In genomic region chr6:142757334-142757965, GRCm38 (mm10) we compare ENCODE assay signal across 9 mouse cellular contexts. TPM values are rescaled to one million over a fixed set of nuclear protein-coding genes. Genes with fewer than 3 reads are reported as not detected.
A peak's percentile ranks its signal among the peaks of the same experiment; 100 is the strongest.
DNase-seq lines count a peak whose midpoint lies in the region; ATAC-seq and TF ChIP-seq lines count a peak whose summit lies in the region.
"Had no signal": no experiment of that assay in that cellular context is flagged by ENCODE, and none has a peak within 500 bp of the region (broad histone marks: within the 10 kb centered on the region; RNA-seq: fewer than 3 reads in every experiment).

No protein-coding gene starts in this region.

- H3K4me3 ChIP-seq in embryonic facial prominence, embryonic 12.5 days, result peak overlapping the region; percentile 76
- H3K4me3 ChIP-seq in hindbrain, postnatal 0 days (ENCODE audit: low read length), result peak overlapping the region; percentile 92
- peak overlapping the region; percentile 92 for H3K4me3 ChIP-seq in midbrain, embryonic 10.5 days

- H3K27ac ChIP-seq in embryonic facial prominence, embryonic 12.5 days, result no peak overlapping the region
- peak overlapping the region; percentile 90 for H3K27ac ChIP-seq in hindbrain, postnatal 0 days
- peak overlapping the region; percentile 95 for H3K27ac ChIP-seq in midbrain, embryonic 10.5 days (replicated peaks)

- peak overlapping the region; percentile 80; the same call in 1 of the 2 replicates for H3K9ac ChIP-seq in embryonic facial prominence, embryonic 12.5 days
- H3K9ac ChIP-seq in hindbrain, postnatal 0 days (replicated peaks; ENCODE audit: low read length), result peak overlapping the region; percentile 95

- peak; percentile 34 for DNase-seq in spleen, adult 12 weeks (ENCODE audit: low spot score)
- DNase-seq in spleen, adult 18-20 months, result no peak
- peak; percentile 27 for DNase-seq in hindbrain, postnatal 0 days (ENCODE audit: low spot score)
- DNase-seq in midbrain, embryonic 10.5 days (ENCODE audit: low spot score), result no peak
- no peak for DNase-seq in cerebellum, postnatal 4 days (ENCODE audit: low spot score in 2 of 2)
- DNase-seq in adrenal gland, postnatal 14 days, result no peak
- no peak for DNase-seq in urinary bladder, postnatal 10 days (ENCODE audit: low spot score)

- H3K4me2 ChIP-seq in embryonic facial prominence, embryonic 12.5 days (replicated peaks), result peak overlapping the region; percentile 66
- peak overlapping the region; percentile 91 for H3K4me2 ChIP-seq in hindbrain, postnatal 0 days (ENCODE audit: low read depth, low read length)

- peaks cover 25% of the 10 kb centered on the region; the same call in 1 of the 2 replicates for H3K4me1 ChIP-seq in embryonic facial prominence, embryonic 12.5 days
- no peaks in the 10 kb centered on the region for H3K4me1 ChIP-seq in hindbrain, postnatal 0 days (ENCODE audit: insufficient read depth, low read length)
- peaks cover 32% of the 10 kb centered on the region for H3K4me1 ChIP-seq in midbrain, embryonic 10.5 days

- no peaks in the 10 kb centered on the region for H3K9me3 ChIP-seq in embryonic facial prominence, embryonic 12.5 days
- no peaks in the 10 kb centered on the region for H3K9me3 ChIP-seq in hindbrain, postnatal 0 days (ENCODE audit: low read length)
- H3K9me3 ChIP-seq in midbrain, embryonic 10.5 days (replicated peaks), result no peaks in the 10 kb centered on the region

- 54% methylated on average over 10 of the region's 10 CpGs for WGBS in embryonic facial prominence, embryonic 12.5 days
- 43% methylated on average over 10 of the region's 10 CpGs for WGBS in hindbrain, postnatal 0 days
- 58% methylated on average over 10 of the region's 10 CpGs for WGBS in midbrain, embryonic 10.5 days

- peaks cover 7% of the 10 kb centered on the region; the same call in 1 of the 2 replicates for H3K36me3 ChIP-seq in embryonic facial prominence, embryonic 12.5 days
- H3K36me3 ChIP-seq in hindbrain, postnatal 0 days (ENCODE audit: insufficient read depth, low read length), result peaks cover 12% of the 10 kb centered on the region; the same call in 1 of the 2 replicates
- peaks cover 34% of the 10 kb centered on the region for H3K36me3 ChIP-seq in midbrain, embryonic 10.5 days

- peaks cover 18% of the 10 kb centered on the region for H3K27me3 ChIP-seq in embryonic facial prominence, embryonic 12.5 days
- H3K27me3 ChIP-seq in hindbrain, postnatal 0 days (ENCODE audit: insufficient read depth, low read length), result no peaks in the 10 kb centered on the region
- H3K27me3 ChIP-seq in midbrain, embryonic 10.5 days (ENCODE audit: low read depth, poor library complexity, severe bottlenecking), result peaks cover 34% of the 10 kb centered on the region

- ATAC-seq in embryonic facial prominence, embryonic 12.5 days (ENCODE audit: insufficient number of reproducible peaks, insufficient read depth, low FRiP score, low TSS enrichment), result 0 out of 2 replicates have a peak, but pooled peaks have one; percentile 2
- ATAC-seq in hindbrain, postnatal 0 days, result no peak

- TF ChIP-seq CTCF in hindbrain, postnatal 0 days (IDR thresholded peaks at IDR 0.05; ENCODE audit: low read depth), result no peak

RNA-seq across cellular contexts. Expression of gene Cmas, which starts 1.0 kb away (rescaled TPM):
- 92.4 and 96.0 TPM in 2 replicates for polyA plus RNA-seq in embryonic facial prominence, embryonic 12.5 days (2016; fragmentation: Nextera tagmentation; extraction: Ambion mirVana)
- 59.1 and 70.7 TPM in 2 replicates for total RNA-seq in hindbrain, postnatal 0 days (2014; rRNA removed)
- 168 and 171 TPM in 2 replicates for polyA plus RNA-seq in hindbrain, postnatal 0 days (2015; fragmentation: Nextera tagmentation; extraction: Ambion mirVana)
- polyA plus RNA-seq in midbrain, embryonic 10.5 days (2016; fragmentation: Nextera tagmentation; extraction: Ambion mirVana), result 81.0 and 86.6 TPM in 2 replicates
- total RNA-seq in adrenal gland, postnatal 14 days (2021), result 31.3 and 35.6 TPM in 2 replicates

RNA-seq across cellular contexts. Expression of gene Sult6b2, which starts 46.9 kb away (rescaled TPM):
- not detected in 2 replicates for polyA plus RNA-seq in embryonic facial prominence, embryonic 12.5 days (2016; fragmentation: Nextera tagmentation; extraction: Ambion mirVana)
- not detected in 2 replicates for total RNA-seq in hindbrain, postnatal 0 days (2014; rRNA removed)
- polyA plus RNA-seq in hindbrain, postnatal 0 days (2015; fragmentation: Nextera tagmentation; extraction: Ambion mirVana), result 0.28 and 0.30 TPM in 2 replicates
- not detected in 2 replicates for polyA plus RNA-seq in midbrain, embryonic 10.5 days (2016; fragmentation: Nextera tagmentation; extraction: Ambion mirVana)
- not detected in 2 replicates for total RNA-seq in adrenal gland, postnatal 14 days (2021)
- polyA plus RNA-seq: gonadal fat pad, adult 2 months had no signal

RNA-seq across cellular contexts. Expression of gene Abcc9, which starts 55.3 kb away (rescaled TPM):
- 1.7 and 1.9 TPM in 2 replicates for polyA plus RNA-seq in embryonic facial prominence, embryonic 12.5 days (2016; fragmentation: Nextera tagmentation; extraction: Ambion mirVana)
- 8.9 and 10.4 TPM in 2 replicates for total RNA-seq in hindbrain, postnatal 0 days (2014; rRNA removed)
- 2.0 and 2.1 TPM in 2 replicates for polyA plus RNA-seq in hindbrain, postnatal 0 days (2015; fragmentation: Nextera tagmentation; extraction: Ambion mirVana)
- polyA plus RNA-seq in midbrain, embryonic 10.5 days (2016; fragmentation: Nextera tagmentation; extraction: Ambion mirVana), result 1.00 and 1.9 TPM in 2 replicates
- 32.9 and 35.9 TPM in 2 replicates for total RNA-seq in adrenal gland, postnatal 14 days (2021)

Comparison
In these comparisons a context has a peak if more than half of its experiments do, and no peak if none do; other contexts are left out.
1. DNase-seq: peak in spleen, adult 12 weeks (single experiment) and hindbrain, postnatal 0 days (single experiment); none in spleen, adult 18-20 months (0 of 2), midbrain, embryonic 10.5 days (single experiment), cerebellum, postnatal 4 days (0 of 2), adrenal gland, postnatal 14 days (single experiment) and urinary bladder, postnatal 10 days (single experiment).
2. Peak in every context shown above with its lines, with median percentiles within 50 percentile points of each other: H3K4me3 ChIP-seq.